Mouse (Mus musculus) olfactory bulb, adult 2 months (tissue): ENCODE results near the gene Adam25. TPM values are rescaled to one million over a fixed set of nuclear protein-coding genes. Genes with fewer than 3 reads are reported as not detected.
"Not testable (repeated sequence)": the region's sequence is repeated elsewhere in the genome, so short reads cannot be mapped to it uniquely, and the experiment has no call there.

ENCODE experiments used
- H3K27ac ChIP-seq: fragments of 200-500 bp; 2 replicates; pipeline ENCODE4 v1.5.1; 2012; ENCODE audit warnings: low read depth, low read length; ENCODE audit not compliant: insufficient read depth
- H3K4me1 ChIP-seq: fragments of 200-500 bp; 2 replicates; pipeline ENCODE4 v1.6.1; 2012; ENCODE audit warnings: low read length; ENCODE audit not compliant: control insufficient read depth, insufficient read depth
- H3K4me3 ChIP-seq: fragments of 200-500 bp; 2 replicates; pipeline ENCODE4 v1.5.1; 2012; ENCODE audit warnings: mild to moderate bottlenecking, low read depth, low read length, moderate library complexity; ENCODE audit not compliant: insufficient read depth
- CTCF ChIP-seq: fragments of 200-500 bp; IDR thresholded peaks from 2 replicates; pipeline ENCODE4 v1.5.1; 2012; ENCODE audit warnings: low read depth, mild to moderate bottlenecking, low read length, moderate library complexity; ENCODE audit not compliant: insufficient read depth
- POLR2A ChIP-seq: fragments of 200-500 bp; IDR thresholded peaks from 2 replicates; pipeline ENCODE4 v1.6.1; 2012; ENCODE audit warnings: mild to moderate bottlenecking, low read depth, low read length, moderate library complexity; ENCODE audit not compliant: insufficient read depth
- WGBS: fragments of 180-500 bp; shearing (Covaris S2); methylation state at CpG from one replicate; pipeline ENCODE4 v1.1.7; 2018; 5-methylcytosine and 5-hydroxymethylcytosine counted together
- polyA plus RNA-seq: library from polyadenylated mRNA; stranded (reverse); fragments of >200 nt; gene quantifications from 2 replicates; pipeline ENCODE4 v1.2.4, GENCODE M21; 2012; ENCODE audit warnings: low replicate concordance; ENCODE audit not compliant: missing spikeins, insufficient read depth, insufficient read length

The Adam25 gene
- polyA plus RNA-seq: not detected in 2 replicates

- not testable (repeated sequence) for H3K4me1 ChIP-seq, H3K4me3 ChIP-seq, H3K27ac ChIP-seq
- WGBS: 63% methylated on average over 1 of the region's 1 CpGs
These were observed at the start of gene Adam25 for GRCm38 (mm10) chr8:40751908-40752307. Adam25 (plus strand) TSS chr8:40752208.

DNA sequence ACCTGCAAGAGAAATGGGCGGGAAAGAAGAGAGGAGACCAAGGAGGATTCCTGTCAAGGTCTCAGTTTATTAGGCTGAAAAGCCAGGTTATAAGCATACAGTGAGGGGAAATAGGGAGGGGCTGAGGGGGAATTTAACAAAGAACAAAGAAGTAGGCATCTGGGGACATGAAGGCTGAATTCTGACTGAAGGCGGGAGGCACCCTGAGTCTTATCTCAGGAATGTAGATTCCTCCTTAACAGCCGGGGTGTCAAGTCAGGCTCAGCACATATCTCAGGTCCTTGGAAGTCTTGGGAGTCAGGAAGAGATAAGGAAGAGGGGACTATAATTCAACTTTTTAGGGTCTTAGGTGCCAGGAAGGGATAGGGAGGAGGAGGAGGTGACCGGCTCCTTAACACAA lies 36.6 kb upstream of the Adam25 start:
- not testable (repeated sequence) for H3K27ac ChIP-seq, H3K4me1 ChIP-seq, H3K4me3 ChIP-seq
- WGBS: 95% methylated on average over 4 of the region's 4 CpGs

- TF ChIP-seq CTCF: no peak
- no peak for TF ChIP-seq POLR2A
- Histone ChIP-seq H3K27ac (no peak overlapping the region), H3K4me1 (no peaks in the 10 kb centered on the region), H3K4me3 (no peak overlapping the region)
- 87% methylated on average over 7 of the region's 7 CpGs for WGBS
These were observed 36.0 kb upstream of the Adam25 start for GRCm38 (mm10) chr8:40715986-40716385.

- Histone ChIP-seq H3K27ac (no peak overlapping the region), H3K4me3 (no peak overlapping the region), H3K4me1 (no peaks in the 10 kb centered on the region)
- no peak for TF ChIP-seq POLR2A
- TF ChIP-seq CTCF: no peak
These were observed 31.3 kb downstream of the Adam25 start for GRCm38 (mm10) chr8:40783320-40783719.

DNA sequence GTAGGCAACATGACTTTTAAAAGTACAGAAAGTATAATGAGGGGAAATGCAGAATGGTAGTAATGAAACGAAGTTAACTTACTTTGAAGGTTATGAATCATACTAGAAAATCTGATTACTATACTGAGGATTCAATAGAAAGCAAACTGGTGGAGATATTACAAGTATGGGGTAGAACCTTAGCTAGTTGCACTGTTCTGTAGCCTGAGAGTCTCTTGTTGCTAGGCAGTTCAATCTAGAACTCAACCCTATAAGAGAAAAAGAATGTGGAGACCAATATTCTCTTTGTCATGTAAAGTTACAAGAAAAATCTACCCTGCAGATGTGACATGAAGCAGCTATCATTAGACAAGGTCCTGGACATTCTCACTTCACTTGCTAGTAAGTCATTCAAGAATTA lies 41.0 kb downstream of the Adam25 start, which contains the start of gene Adam20:
Adam20 (plus strand) TSS at position 301 of the 400 bp plus-strand sequence.
- 81% methylated on average over 1 of the region's 1 CpGs for WGBS
- H3K4me1 ChIP-seq, H3K27ac ChIP-seq, H3K4me3 ChIP-seq: not testable (repeated sequence)

- Histone ChIP-seq H3K4me3 (no peak overlapping the region), H3K4me1 (no peaks in the 10 kb centered on the region), H3K27ac (no peak overlapping the region)
- WGBS: 93% methylated on average over 2 of the region's 2 CpGs
- no peak for TF ChIP-seq CTCF
- TF ChIP-seq POLR2A: no peak
These were observed 51.5 kb downstream of the Adam25 start for GRCm38 (mm10) chr8:40803379-40804079.

Other genes with a start within 250 kb of the Adam25 start
- not detected in 2 replicates for gene Adam24, start 77.1 kb upstream of the Adam25 start, polyA plus RNA-seq
- gene Adam20, start 41.1 kb downstream of the Adam25 start, polyA plus RNA-seq: not detected in 2 replicates
- not detected in 2 replicates for gene Adam39, start 70.8 kb downstream of the Adam25 start, polyA plus RNA-seq